28 mouse cellular contexts compared by ENCODE assay signal in genomic region chr5:88372563-88372962, GRCm38 (mm10). TPM values are rescaled to one million over a fixed set of nuclear protein-coding genes. Genes with fewer than 3 reads are reported as not detected.
DNase-seq lines count a peak whose midpoint lies in the region; ATAC-seq and TF ChIP-seq lines count a peak whose summit lies in the region.
"Had no signal": no experiment of that assay in that cellular context is flagged by ENCODE, and none has a peak within 500 bp of the region (broad histone marks: within the 10 kb centered on the region; RNA-seq: fewer than 3 reads in every experiment).

No protein-coding gene starts in this region.

- intact Hi-C loops in heart, postnatal 14 days (cut with DNase I), result no loop called here

- no peaks in the 10 kb centered on the region for H3K9me3 ChIP-seq in intestine, embryonic 15.5 days
- no peaks in the 10 kb centered on the region for H3K9me3 ChIP-seq in intestine, postnatal 0 days (ENCODE audit: control insufficient read depth)
- no peaks in the 10 kb centered on the region for H3K9me3 ChIP-seq in intestine, embryonic 16.5 days (ENCODE audit: control insufficient read depth, low read length)
- H3K9me3 ChIP-seq: G1E had no signal

- H3K4me2 ChIP-seq in intestine, embryonic 15.5 days (replicated peaks), result no peak overlapping the region
- H3K4me2 ChIP-seq in intestine, postnatal 0 days (replicated peaks; ENCODE audit: low read depth), result no peak overlapping the region
- no peak overlapping the region for H3K4me2 ChIP-seq in intestine, embryonic 16.5 days (ENCODE audit: low read depth, low read length)

- no peak overlapping the region for H3K27ac ChIP-seq in intestine, embryonic 15.5 days
- H3K27ac ChIP-seq in intestine, postnatal 0 days (ENCODE audit: low read depth, low read length), result no peak overlapping the region
- no peak overlapping the region for H3K27ac ChIP-seq in intestine, embryonic 16.5 days (ENCODE audit: low read length)

- H3K9ac ChIP-seq in intestine, embryonic 15.5 days, result no peak overlapping the region
- H3K9ac ChIP-seq in intestine, postnatal 0 days (ENCODE audit: low read depth, low read length), result no peak overlapping the region
- no peak overlapping the region for H3K9ac ChIP-seq in intestine, embryonic 16.5 days (ENCODE audit: low read depth, low read length)

- no peaks in the 10 kb centered on the region for H3K4me1 ChIP-seq in intestine, embryonic 15.5 days (replicated peaks)
- no peaks in the 10 kb centered on the region for H3K4me1 ChIP-seq in intestine, postnatal 0 days (replicated peaks; ENCODE audit: control insufficient read depth, insufficient read depth, low read length)
- H3K4me1 ChIP-seq in intestine, embryonic 16.5 days (ENCODE audit: control insufficient read depth, insufficient read depth, low read length), result no peaks in the 10 kb centered on the region

- TF ChIP-seq CTCF in intestine, postnatal 0 days (IDR thresholded peaks at IDR 0.05; ENCODE audit: low read depth), result no peak

- no peaks in the 10 kb centered on the region for H3K27me3 ChIP-seq in intestine, embryonic 15.5 days (replicated peaks)
- no peaks in the 10 kb centered on the region for H3K27me3 ChIP-seq in intestine, postnatal 0 days (replicated peaks; ENCODE audit: control insufficient read depth, insufficient read depth, low read length)
- H3K27me3 ChIP-seq in intestine, embryonic 16.5 days (replicated peaks; ENCODE audit: control insufficient read depth, insufficient read depth, low read length), result no peaks in the 10 kb centered on the region
- H3K27me3 ChIP-seq: CH12.LX had no signal

- H3K36me3 ChIP-seq in intestine, embryonic 15.5 days, result no peaks in the 10 kb centered on the region
- H3K36me3 ChIP-seq in intestine, postnatal 0 days (ENCODE audit: control insufficient read depth, insufficient read depth), result no peaks in the 10 kb centered on the region
- no peaks in the 10 kb centered on the region for H3K36me3 ChIP-seq in intestine, embryonic 16.5 days (ENCODE audit: control insufficient read depth, insufficient read depth, low read length)
- H3K36me3 ChIP-seq: G1E had no signal

- peak; percentile 55 for DNase-seq in heart, adult 11 months
- no peak for DNase-seq in heart, postnatal 14 days
- DNase-seq in yolk sac, embryonic 10.5 days (ENCODE audit: low spot score), result peak; percentile 3
- DNase-seq in adrenal gland, adult 18-20 months (ENCODE audit: low spot score in 2 of 2), result no peak
- no peak for DNase-seq in adrenal gland, adult 8-10 months
- DNase-seq: adrenal gland, adult 2 months; adrenal gland, postnatal 10 days; adrenal gland, postnatal 14 days; adrenal gland, postnatal 25 days; adrenal gland, postnatal 36 days; B cell, adult 2 months; cerebellum, adult 11 months; cerebellum, adult 11-12 months; cerebellum, adult 18-20 months; cerebellum, adult 2 months had no signal

- ATAC-seq in intestine, embryonic 15.5 days, result peak; percentile 64
- no peak for ATAC-seq in intestine, postnatal 0 days
- peak; percentile 63 for ATAC-seq in intestine, embryonic 16.5 days
- ATAC-seq: activated CD4-positive, CD25-positive, alpha-beta regulatory T cell, adult 4 months; CD4-positive, CD25-positive, alpha-beta regulatory T cell, adult 4 months; Patski had no signal

- no peak overlapping the region for H3K4me3 ChIP-seq in intestine, embryonic 15.5 days (replicated peaks)
- H3K4me3 ChIP-seq in intestine, postnatal 0 days (ENCODE audit: low read depth, low read length), result no peak overlapping the region
- H3K4me3 ChIP-seq in intestine, embryonic 16.5 days (ENCODE audit: low read length), result no peak overlapping the region

- WGBS in intestine, embryonic 15.5 days, result 63% methylated on average over 6 of the region's 6 CpGs
- 40% methylated on average over 6 of the region's 6 CpGs for WGBS in intestine, postnatal 0 days
- 61% methylated on average over 6 of the region's 6 CpGs for WGBS in intestine, embryonic 16.5 days

RNA-seq across cellular contexts. Expression of gene Amtn, which starts 3.3 kb away (rescaled TPM):
- not detected for total RNA-seq in heart, postnatal 14 days (2021)
- polyA plus RNA-seq in intestine, embryonic 15.5 days (2015; fragmentation: Nextera tagmentation; extraction: Ambion mirVana), result not detected in 2 replicates
- 0.16 TPM in 1 of 2 replicates, not detected in the other for polyA plus RNA-seq in intestine, postnatal 0 days (2015; fragmentation: Nextera tagmentation; extraction: Ambion mirVana)
- polyA plus RNA-seq in intestine, embryonic 16.5 days (2015; fragmentation: Nextera tagmentation; extraction: Ambion mirVana), result not detected in 2 replicates
- total RNA-seq in adrenal gland, adult 18-20 months (2021), result not detected
- total RNA-seq in adrenal gland, adult 8-10 months (2022), result not detected
- total RNA-seq: adrenal gland, adult 2 months; adrenal gland, postnatal 10 days; adrenal gland, postnatal 14 days; adrenal gland, postnatal 25 days; adrenal gland, postnatal 36 days; adrenal gland, postnatal 4 days; ES-E14; G1E; MEL had no signal
- polyA plus RNA-seq: activated CD4-positive, CD25-positive, alpha-beta regulatory T cell, adult 4 months; adrenal gland, adult 2 months; brain, embryonic 14.5 days; C2C12; CD4-positive, CD25-positive, alpha-beta regulatory T cell, adult 4 months; cerebellum, adult 2 months; G1E; Patski had no signal

RNA-seq across cellular contexts. Expression of gene Prol1, which starts 55.5 kb away (rescaled TPM):
- not detected for total RNA-seq in heart, postnatal 14 days (2021)
- not detected in 2 replicates for polyA plus RNA-seq in intestine, embryonic 15.5 days (2015; fragmentation: Nextera tagmentation; extraction: Ambion mirVana)
- polyA plus RNA-seq in intestine, postnatal 0 days (2015; fragmentation: Nextera tagmentation; extraction: Ambion mirVana), result not detected in 2 replicates
- polyA plus RNA-seq in intestine, embryonic 16.5 days (2015; fragmentation: Nextera tagmentation; extraction: Ambion mirVana), result not detected in 2 replicates
- total RNA-seq in adrenal gland, adult 18-20 months (2021), result not detected
- not detected for total RNA-seq in adrenal gland, adult 8-10 months (2022)
- total RNA-seq: adrenal gland, adult 2 months; adrenal gland, postnatal 10 days; adrenal gland, postnatal 14 days; adrenal gland, postnatal 25 days; adrenal gland, postnatal 36 days; adrenal gland, postnatal 4 days; CH12.LX; ES-E14; G1E; MEL had no signal
- polyA plus RNA-seq: activated CD4-positive, CD25-positive, alpha-beta regulatory T cell, adult 4 months; adrenal gland, adult 2 months; brain, embryonic 14.5 days; C2C12; CD4-positive, CD25-positive, alpha-beta regulatory T cell, adult 4 months; cerebellum, adult 2 months; G1E; Patski had no signal

Comparison
In these comparisons a context has a peak if more than half of its experiments do, and no peak if none do; other contexts are left out.
1. DNase-seq: peak in heart, adult 11 months (single experiment) and yolk sac, embryonic 10.5 days (single experiment); none in heart, postnatal 14 days (0 of 2), adrenal gland, adult 18-20 months (0 of 2) and adrenal gland, adult 8-10 months (single experiment).